Mouse (Mus musculus) hindbrain, embryonic 13.5 days (tissue): ENCODE measurements around the gene Hpdl. TPM values are rescaled to one million over a fixed set of nuclear protein-coding genes. Genes with fewer than 3 reads are reported as not detected.

ENCODE experiments used
- ATAC-seq: fragments of 200-750 bp; cut with Nextera tagmentation; 2 replicates; pipeline ENCODE4 v1.8.0; 2017; ENCODE audit warnings: moderate TSS enrichment; ENCODE audit not compliant: low FRiP score
- H3K27ac ChIP-seq: fragments of 300-500 bp; sonication (generic); 2 replicates; pipeline ENCODE4 v1.5.1; 2015; ENCODE audit warnings: inconsistent platforms, mild to moderate bottlenecking, moderate library complexity
- H3K27me3 ChIP-seq: fragments of 300-500 bp; sonication (generic); 2 replicates; pipeline ENCODE4 v1.6.1; 2015; ENCODE audit warnings: mild to moderate bottlenecking, inconsistent platforms
- H3K36me3 ChIP-seq: fragments of 300-500 bp; sonication (generic); 2 replicates; pipeline ENCODE4 v1.6.1; 2015; ENCODE audit warnings: mild to moderate bottlenecking, inconsistent platforms
- H3K4me1 ChIP-seq: fragments of 300-500 bp; sonication (generic); replicated peaks from 2 replicates; pipeline ENCODE4 v1.6.1; 2015; ENCODE audit warnings: inconsistent platforms
- H3K4me2 ChIP-seq: fragments of 300-500 bp; sonication (generic); 2 replicates; pipeline ENCODE4 v1.6.1; 2015; ENCODE audit warnings: inconsistent platforms, mild to moderate bottlenecking, moderate library complexity
- H3K4me3 ChIP-seq: fragments of 300-500 bp; sonication (generic); 2 replicates; pipeline ENCODE4 v1.5.1; 2015; ENCODE audit warnings: mild to moderate bottlenecking, inconsistent platforms
- H3K9ac ChIP-seq: fragments of 300-500 bp; sonication (generic); 2 replicates; pipeline ENCODE4 v1.6.1; 2015; ENCODE audit warnings: mild to moderate bottlenecking, inconsistent platforms
- H3K9me3 ChIP-seq: fragments of 300-500 bp; sonication (generic); 2 replicates; pipeline ENCODE4 v1.6.1; 2016; ENCODE audit warnings: inconsistent platforms
- WGBS: fragments of 180-500 bp; shearing (Covaris S2); methylation state at CpG from one replicate; pipeline ENCODE4 v1.1.7; 2015; 5-methylcytosine and 5-hydroxymethylcytosine counted together
- polyA plus RNA-seq: library from polyadenylated mRNA; unstranded; fragments of >200 nt; fragmentation: Nextera tagmentation; extraction: Ambion mirVana; gene quantifications from 2 replicates; pipeline ENCODE4 v1.2.1, GENCODE M21; 2015

The Hpdl gene
- polyA plus RNA-seq, 1 experiment from 2014 or later, result 0.88 TPM

DNA sequence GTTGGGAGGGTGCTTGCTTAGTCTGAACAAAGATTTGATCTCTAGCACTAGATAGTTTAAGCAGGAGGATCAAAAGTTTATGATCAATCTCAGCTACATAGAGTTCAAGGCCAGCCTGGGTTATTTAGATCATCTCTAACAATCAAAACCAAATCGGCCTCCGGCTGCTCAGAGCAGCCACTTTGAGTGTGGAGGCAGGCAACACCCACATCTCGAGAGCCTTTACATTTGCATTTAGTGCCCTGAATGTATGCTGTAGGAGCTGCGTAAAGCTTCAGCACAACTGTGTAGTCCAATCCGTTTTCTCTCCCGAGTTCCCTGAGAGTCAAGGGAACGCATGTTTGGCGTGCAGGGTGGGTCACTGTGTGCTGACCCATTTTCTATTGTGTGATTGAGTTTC lies 29.1 kb downstream of the Hpdl start:
- no peaks in the 10 kb centered on the region for H3K9me3 ChIP-seq
- no peak for ATAC-seq
- H3K4me3 ChIP-seq, result no peak overlapping the region
- no peaks in the 10 kb centered on the region for H3K27me3 ChIP-seq
- no peak overlapping the region for H3K4me2 ChIP-seq
- no peak overlapping the region for H3K9ac ChIP-seq
- H3K36me3 ChIP-seq, result no peaks in the 10 kb centered on the region
- WGBS, result 88% methylated on average over 8 of the region's 8 CpGs
- no peaks in the 10 kb centered on the region for H3K4me1 ChIP-seq
- H3K27ac ChIP-seq, result no peak overlapping the region

- Histone ChIP-seq H3K4me3 (no peak overlapping the region), H3K36me3 (no peaks in the 10 kb centered on the region), H3K9ac (no peak overlapping the region), H3K9me3 (no peaks in the 10 kb centered on the region), H3K27ac (no peak overlapping the region), H3K27me3 (no peaks in the 10 kb centered on the region), H3K4me1 (no peaks in the 10 kb centered on the region), H3K4me2 (no peak overlapping the region)
- ATAC-seq, result 0 out of 2 replicates have a peak, but pooled peaks have one; percentile 54
- WGBS, result 15% methylated on average over 3 of the region's 3 CpGs
These were observed 32.6 kb downstream of the Hpdl start for GRCm38 (mm10) chr4:116788956-116789355.

GRCm38 (mm10) chr4:116787985-116788760 lies 33.3 kb downstream of the Hpdl start:
- no peak overlapping the region for H3K9ac ChIP-seq
- no peak overlapping the region for H3K4me2 ChIP-seq
- no peak overlapping the region for H3K4me3 ChIP-seq
- ATAC-seq, result no peak
- H3K4me1 ChIP-seq, result no peaks in the 10 kb centered on the region
- H3K9me3 ChIP-seq, result no peaks in the 10 kb centered on the region
- no peaks in the 10 kb centered on the region for H3K36me3 ChIP-seq
- WGBS, result 53% methylated on average over 7 of the region's 7 CpGs
- H3K27ac ChIP-seq, result no peak overlapping the region
- no peaks in the 10 kb centered on the region for H3K27me3 ChIP-seq

DNA sequence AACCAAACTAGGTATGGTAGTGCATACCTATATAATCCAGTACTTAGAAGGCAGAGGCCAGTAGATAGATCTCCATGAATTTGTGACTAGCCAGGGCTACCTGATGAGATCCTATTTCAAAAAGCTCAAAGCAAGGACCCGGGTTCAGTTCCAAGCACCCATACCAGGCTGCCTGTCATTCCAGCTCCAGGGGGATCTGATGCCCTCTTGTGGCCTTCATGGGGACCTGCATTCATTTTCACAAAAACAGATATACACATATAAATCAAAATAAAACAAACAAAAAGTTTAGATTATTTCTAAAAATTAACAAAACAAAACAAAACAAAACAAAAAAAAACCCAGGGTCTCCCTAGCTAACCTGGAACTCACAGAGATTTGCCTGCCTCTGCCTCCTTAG lies 34.9 kb downstream of the Hpdl start:
- H3K4me3 ChIP-seq, result no peak overlapping the region
- H3K9me3 ChIP-seq, result no peaks in the 10 kb centered on the region
- ATAC-seq, result no peak
- WGBS, result 92% methylated on average over 1 of the region's 1 CpGs
- no peaks in the 10 kb centered on the region for H3K36me3 ChIP-seq
- H3K27me3 ChIP-seq, result no peaks in the 10 kb centered on the region; the same call in 1 of the 2 replicates
- no peak overlapping the region for H3K27ac ChIP-seq
- H3K4me2 ChIP-seq, result no peak overlapping the region
- H3K4me1 ChIP-seq, result peaks cover 7% of the 10 kb centered on the region
- H3K9ac ChIP-seq, result no peak overlapping the region

- Histone ChIP-seq H3K27ac (0 out of 2 replicates have a peak overlapping the region, but pooled peaks have one; percentile 30), H3K4me3 (no peak overlapping the region), H3K9me3 (no peaks in the 10 kb centered on the region), H3K4me2 (no peak overlapping the region), H3K36me3 (no peaks in the 10 kb centered on the region), H3K9ac (0 out of 2 replicates have a peak overlapping the region, but pooled peaks have one; percentile 13), H3K4me1 (peaks cover 7% of the 10 kb centered on the region), H3K27me3 (peaks cover 5% of the 10 kb centered on the region; the same call in 1 of the 2 replicates)
- ATAC-seq, result no peak
- 4% methylated on average over 8 of the region's 8 CpGs for WGBS
These were observed 39.3 kb downstream of the Hpdl start for GRCm38 (mm10) chr4:116782171-116782570.

DNA sequence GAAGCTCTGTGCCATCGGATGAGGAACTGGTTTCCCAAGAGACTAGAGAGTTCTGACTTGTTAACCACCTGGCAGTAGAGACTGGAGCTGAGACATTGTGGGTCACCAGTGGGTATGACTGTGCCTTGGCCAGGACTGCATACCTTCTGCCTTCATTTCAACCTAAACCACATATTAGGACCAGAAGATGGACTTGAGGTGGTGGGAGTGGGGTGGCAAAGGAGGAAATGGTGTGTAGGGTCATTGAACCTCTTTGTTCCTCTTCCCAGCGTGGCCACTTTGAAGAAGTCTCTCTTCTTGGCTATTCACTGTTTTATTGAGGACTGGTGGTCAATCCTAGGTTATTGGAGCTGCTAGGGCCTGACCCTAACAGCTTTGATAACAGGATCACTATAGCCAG lies 40.1 kb downstream of the Hpdl start:
- 31% methylated on average over 2 of the region's 2 CpGs for WGBS
- no peak for ATAC-seq

DNA sequence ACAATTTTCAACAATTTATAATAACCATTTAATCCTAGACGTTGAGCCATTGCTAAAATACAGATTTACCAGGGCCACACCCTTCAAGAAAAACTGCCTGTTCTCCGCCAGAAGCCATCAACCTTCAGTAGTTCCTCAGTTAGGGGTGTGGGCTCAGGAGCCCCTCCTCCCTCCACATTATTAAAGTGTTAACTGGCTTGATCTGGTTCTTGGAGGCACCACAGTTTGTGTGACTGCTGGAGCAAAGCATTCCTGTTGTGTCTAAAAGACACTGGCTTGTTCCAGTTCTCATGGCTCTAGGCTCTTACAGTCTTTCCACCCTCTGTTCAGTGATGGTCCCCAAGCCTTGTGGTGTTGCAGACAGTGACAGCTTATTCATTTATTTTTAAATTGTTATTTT lies 41.0 kb downstream of the Hpdl start:
- no peaks in the 10 kb centered on the region for H3K36me3 ChIP-seq
- no peak for ATAC-seq
- H3K4me2 ChIP-seq, result no peak overlapping the region
- H3K4me1 ChIP-seq, result peaks cover 7% of the 10 kb centered on the region
- no peak overlapping the region for H3K9ac ChIP-seq
- H3K27me3 ChIP-seq, result peaks cover 5% of the 10 kb centered on the region; the same call in 1 of the 2 replicates
- H3K27ac ChIP-seq, result no peak overlapping the region
- 81% methylated on average over 2 of the region's 2 CpGs for WGBS
- H3K4me3 ChIP-seq, result no peak overlapping the region
- no peaks in the 10 kb centered on the region for H3K9me3 ChIP-seq

More for the DNA sequence above, 40.1 kb downstream of the Hpdl start:
- Histone ChIP-seq H3K9me3 (no peaks in the 10 kb centered on the region), H3K36me3 (no peaks in the 10 kb centered on the region), H3K4me1 (peaks cover 7% of the 10 kb centered on the region), H3K27me3 (peaks cover 5% of the 10 kb centered on the region; the same call in 1 of the 2 replicates), H3K4me3 (no peak overlapping the region), H3K4me2 (no peak overlapping the region), H3K9ac (no peak overlapping the region), H3K27ac (no peak overlapping the region)

DNA sequence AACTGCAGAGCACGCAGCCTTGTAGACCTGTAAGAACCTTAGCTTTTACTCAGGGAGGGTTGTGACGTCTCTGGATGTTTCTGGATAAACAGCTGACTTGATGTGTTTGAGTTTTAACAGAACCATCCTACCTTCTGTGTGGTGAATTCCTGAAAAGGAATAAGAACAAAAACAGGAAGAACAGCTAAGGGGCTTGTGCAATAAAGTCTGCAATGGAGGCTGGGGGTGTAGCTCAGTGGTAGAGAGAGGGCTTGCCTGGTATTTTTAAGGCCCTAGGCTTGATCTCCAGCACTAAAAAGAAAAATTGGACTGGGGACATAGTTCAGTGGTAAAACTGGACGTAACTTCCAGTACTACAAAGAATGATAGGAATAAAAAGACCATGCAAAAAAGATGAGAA lies 44.4 kb downstream of the Hpdl start:
- Histone ChIP-seq H3K27me3 (peaks cover 5% of the 10 kb centered on the region; the same call in 1 of the 2 replicates), H3K9me3 (no peaks in the 10 kb centered on the region), H3K4me2 (no peak overlapping the region), H3K9ac (no peak overlapping the region), H3K27ac (no peak overlapping the region), H3K4me3 (no peak overlapping the region), H3K4me1 (peaks cover 3% of the 10 kb centered on the region), H3K36me3 (no peaks in the 10 kb centered on the region)
- 81% methylated on average over 3 of the region's 3 CpGs for WGBS
- ATAC-seq, result no peak

DNA sequence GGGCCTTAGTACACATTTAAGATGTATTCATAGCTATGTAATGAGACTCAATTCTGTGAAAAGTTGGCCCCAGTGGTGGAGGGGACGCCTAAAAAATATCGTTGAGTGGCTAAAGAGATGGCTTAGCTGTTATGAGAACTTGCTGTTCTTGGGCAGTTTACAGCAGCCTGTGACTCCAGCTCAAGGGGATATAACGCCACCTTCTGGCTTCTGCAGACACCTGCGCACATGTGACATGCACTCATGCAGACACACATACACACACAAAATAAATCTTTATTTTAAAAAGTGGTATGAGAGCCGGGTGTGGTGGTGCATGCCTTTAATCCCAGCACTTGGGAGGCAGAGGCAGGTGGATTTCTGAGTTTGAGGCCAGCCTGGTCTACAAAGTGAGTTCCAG lies 45.1 kb downstream of the Hpdl start:
- H3K27ac ChIP-seq, result no peak overlapping the region
- WGBS, result 91% methylated on average over 5 of the region's 5 CpGs
- H3K36me3 ChIP-seq, result no peaks in the 10 kb centered on the region
- no peak overlapping the region for H3K9ac ChIP-seq
- H3K4me1 ChIP-seq, result no peaks in the 10 kb centered on the region
- no peak for ATAC-seq
- peaks cover 3% of the 10 kb centered on the region; the same call in 1 of the 2 replicates for H3K27me3 ChIP-seq
- no peaks in the 10 kb centered on the region for H3K9me3 ChIP-seq
- H3K4me2 ChIP-seq, result no peak overlapping the region
- H3K4me3 ChIP-seq, result no peak overlapping the region

Other genes with a start within 250 kb of the Hpdl start
- gene Ccdc17, start 225.1 kb downstream of the Hpdl start, polyA plus RNA-seq, result 4.8 and 5.4 TPM in 2 replicates
- gene Nasp, start 193.8 kb downstream of the Hpdl start, polyA plus RNA-seq, result 109 and 110 TPM in 2 replicates
- 666 and 678 TPM in 2 replicates for gene Akr1a1, start 170.0 kb downstream of the Hpdl start, polyA plus RNA-seq
- gene Prdx1, start 136.2 kb downstream of the Hpdl start, polyA plus RNA-seq, result 475 TPM in 2 replicates
- gene Mmachc, start 113.3 kb downstream of the Hpdl start, polyA plus RNA-seq, result 24.3 and 29.7 TPM in 2 replicates
- gene Ccdc163, start 113.2 kb downstream of the Hpdl start, polyA plus RNA-seq, result 16.6 and 19.3 TPM in 2 replicates
- gene Tesk2, start 100.8 kb downstream of the Hpdl start, polyA plus RNA-seq, result 3.2 and 3.7 TPM in 2 replicates
- 29.2 and 29.9 TPM in 2 replicates for gene Toe1, start 14.1 kb downstream of the Hpdl start, polyA plus RNA-seq
- gene Mutyh, start 14.0 kb downstream of the Hpdl start, polyA plus RNA-seq, result 8.9 and 9.0 TPM in 2 replicates
- 8.5 and 8.9 TPM in 2 replicates for gene Zswim5, start 55.7 kb upstream of the Hpdl start, polyA plus RNA-seq
- 69.7 and 70.2 TPM in 2 replicates for gene Urod, start 172.7 kb upstream of the Hpdl start, polyA plus RNA-seq
- gene Hectd3, start 173.6 kb upstream of the Hpdl start, polyA plus RNA-seq, result 19.5 and 21.5 TPM in 2 replicates
- 46.3 and 47.4 TPM in 2 replicates for gene Eif2b3, start 197.7 kb upstream of the Hpdl start, polyA plus RNA-seq